Mouse (Mus musculus) neural tube, embryonic 12.5 days (tissue): ENCODE measurements at regions not wholly inside any gene's neighbourhood (a gene's known extent, or its start where the extent isn't known, plus 50 kb on each side); places are given as distances from the start of the nearest gene placed in this dataset.

Source experiments
- ATAC-seq: fragments of 200-750 bp; cut with Nextera tagmentation; 2 replicates; pipeline ENCODE4 v1.8.0; 2017; ENCODE audit warnings: low read depth, mild to moderate bottlenecking, moderate TSS enrichment, moderate library complexity; ENCODE audit not compliant: low FRiP score
- H3K27ac ChIP-seq: fragments of 300-500 bp; sonication (generic); 2 replicates; pipeline ENCODE4 v1.5.1; 2016
- H3K27me3 ChIP-seq: fragments of 300-500 bp; sonication (generic); replicated peaks from 2 replicates; pipeline ENCODE4 v1.6.1; 2016; ENCODE audit warnings: mild to moderate bottlenecking
- H3K36me3 ChIP-seq: fragments of 300-500 bp; sonication (generic); 2 replicates; pipeline ENCODE4 v1.6.1; 2016; ENCODE audit warnings: mild to moderate bottlenecking
- H3K4me1 ChIP-seq: fragments of 300-500 bp; sonication (generic); 2 replicates; pipeline ENCODE4 v1.6.1; 2016
- H3K4me2 ChIP-seq: fragments of 300-500 bp; sonication (generic); replicated peaks from 2 replicates; pipeline ENCODE4 v1.6.1; 2016; ENCODE audit warnings: mild to moderate bottlenecking
- H3K4me3 ChIP-seq: fragments of 300-500 bp; sonication (generic); 2 replicates; pipeline ENCODE4 v1.5.1; 2016
- H3K9ac ChIP-seq: fragments of 300-500 bp; sonication (generic); 2 replicates; pipeline ENCODE4 v1.6.1; 2016; ENCODE audit warnings: mild to moderate bottlenecking
- H3K9me3 ChIP-seq: fragments of 300-500 bp; sonication (generic); 2 replicates; pipeline ENCODE4 v1.6.1; 2016; ENCODE audit warnings: mild to moderate bottlenecking
- WGBS: fragments of 180-500 bp; shearing (Covaris S2); methylation state at CpG from one replicate; pipeline ENCODE4 v1.1.7; 2016; 5-methylcytosine and 5-hydroxymethylcytosine counted together

GRCm38 (mm10) chr1:90333676-90334430 lies 130.1 kb downstream of the Ackr3 start:
- H3K27me3 ChIP-seq, result no peaks in the 10 kb centered on the region
- peaks cover 11% of the 10 kb centered on the region for H3K4me1 ChIP-seq
- H3K36me3 ChIP-seq, result no peaks in the 10 kb centered on the region
- ATAC-seq, result no peak
- H3K9ac ChIP-seq, result no peak overlapping the region
- H3K4me2 ChIP-seq, result no peak overlapping the region
- no peak overlapping the region for H3K27ac ChIP-seq
- no peaks in the 10 kb centered on the region for H3K9me3 ChIP-seq
- no peak overlapping the region for H3K4me3 ChIP-seq
- WGBS, result 77% methylated on average over 6 of the region's 6 CpGs

GRCm38 (mm10) chr1:90335001-90335747 lies 131.4 kb downstream of the Ackr3 start:
- no peak overlapping the region for H3K27ac ChIP-seq

GRCm38 (mm10) chr1:90337876-90338316 lies 134.1 kb downstream of the Ackr3 start:
- ATAC-seq, result no peak
- Histone ChIP-seq H3K4me3 (no peak overlapping the region), H3K9ac (no peak overlapping the region), H3K27me3 (no peaks in the 10 kb centered on the region), H3K4me1 (peaks cover 14% of the 10 kb centered on the region), H3K9me3 (no peaks in the 10 kb centered on the region), H3K27ac (no peak overlapping the region), H3K4me2 (no peak overlapping the region), H3K36me3 (no peaks in the 10 kb centered on the region)
- WGBS, result 78% methylated on average over 12 of the region's 12 CpGs

More at GRCm38 (mm10) chr1:90335001-90335747, 131.4 kb downstream of the Ackr3 start:
- Histone ChIP-seq H3K4me1 (peaks cover 11% of the 10 kb centered on the region), H3K4me3 (no peak overlapping the region), H3K9ac (no peak overlapping the region), H3K4me2 (no peak overlapping the region), H3K9me3 (no peaks in the 10 kb centered on the region), H3K27me3 (no peaks in the 10 kb centered on the region), H3K36me3 (no peaks in the 10 kb centered on the region)
- no peak for ATAC-seq
- WGBS, result 54% methylated on average over 25 of the region's 25 CpGs

GRCm38 (mm10) chr1:90342346-90342745 lies 138.6 kb downstream of the Ackr3 start:
- Histone ChIP-seq H3K9me3 (no peaks in the 10 kb centered on the region), H3K27ac (no peak overlapping the region), H3K4me1 (peaks cover 3% of the 10 kb centered on the region; the same call in 1 of the 2 replicates), H3K9ac (no peak overlapping the region), H3K27me3 (no peaks in the 10 kb centered on the region), H3K36me3 (no peaks in the 10 kb centered on the region), H3K4me3 (no peak overlapping the region), H3K4me2 (no peak overlapping the region)
- no peak for ATAC-seq
- 33% methylated on average over 1 of the region's 1 CpGs for WGBS

GRCm38 (mm10) chr1:90343492-90343891 lies 139.7 kb downstream of the Ackr3 start:
- H3K36me3 ChIP-seq, result no peaks in the 10 kb centered on the region
- peaks cover 3% of the 10 kb centered on the region; the same call in 1 of the 2 replicates for H3K4me1 ChIP-seq
- 88% methylated on average over 2 of the region's 2 CpGs for WGBS
- H3K27ac ChIP-seq, result no peak overlapping the region
- no peak for ATAC-seq
- H3K9ac ChIP-seq, result no peak overlapping the region
- no peaks in the 10 kb centered on the region for H3K9me3 ChIP-seq
- no peak overlapping the region for H3K4me2 ChIP-seq
- H3K27me3 ChIP-seq, result no peaks in the 10 kb centered on the region
- no peak overlapping the region for H3K4me3 ChIP-seq

GRCm38 (mm10) chr1:90347032-90347431 lies 143.3 kb downstream of the Ackr3 start:
- no peak overlapping the region for H3K4me2 ChIP-seq
- no peak overlapping the region for H3K27ac ChIP-seq
- no peak overlapping the region for H3K9ac ChIP-seq
- ATAC-seq, result no peak
- H3K36me3 ChIP-seq, result no peaks in the 10 kb centered on the region
- no peaks in the 10 kb centered on the region for H3K27me3 ChIP-seq
- no peaks in the 10 kb centered on the region for H3K9me3 ChIP-seq
- 70% methylated on average over 6 of the region's 6 CpGs for WGBS
- no peak overlapping the region for H3K4me3 ChIP-seq
- peaks cover 3% of the 10 kb centered on the region; the same call in 1 of the 2 replicates for H3K4me1 ChIP-seq

GRCm38 (mm10) chr1:90349611-90350010 lies 145.8 kb downstream of the Ackr3 start:
- Histone ChIP-seq H3K9me3 (no peaks in the 10 kb centered on the region), H3K9ac (no peak overlapping the region), H3K4me3 (no peak overlapping the region), H3K36me3 (no peaks in the 10 kb centered on the region), H3K27me3 (no peaks in the 10 kb centered on the region), H3K27ac (no peak overlapping the region), H3K4me2 (no peak overlapping the region), H3K4me1 (peaks cover 19% of the 10 kb centered on the region)
- WGBS, result 49% methylated on average over 6 of the region's 6 CpGs
- ATAC-seq, result no peak

- H3K4me2 ChIP-seq, result 0 out of 2 replicates have a peak overlapping the region, but pooled peaks have one; percentile 3
- no peak for ATAC-seq
These were observed 149.5 kb downstream of the Ackr3 start for GRCm38 (mm10) chr1:90353325-90353724.

GRCm38 (mm10) chr1:90356567-90356966 lies 152.8 kb downstream of the Ackr3 start:
- Histone ChIP-seq H3K27me3 (no peaks in the 10 kb centered on the region), H3K4me3 (no peak overlapping the region), H3K36me3 (no peaks in the 10 kb centered on the region), H3K9me3 (no peaks in the 10 kb centered on the region), H3K4me2 (no peak overlapping the region), H3K9ac (no peak overlapping the region), H3K4me1 (peaks cover 19% of the 10 kb centered on the region), H3K27ac (no peak overlapping the region)
- 92% methylated on average over 3 of the region's 3 CpGs for WGBS
- ATAC-seq, result no peak

More at GRCm38 (mm10) chr1:90353325-90353724, 149.5 kb downstream of the Ackr3 start:
- no peak overlapping the region for H3K27ac ChIP-seq
- no peaks in the 10 kb centered on the region for H3K36me3 ChIP-seq
- no peak overlapping the region for H3K9ac ChIP-seq
- H3K4me1 ChIP-seq, result peaks cover 19% of the 10 kb centered on the region
- H3K27me3 ChIP-seq, result no peaks in the 10 kb centered on the region
- no peak overlapping the region for H3K4me3 ChIP-seq
- WGBS, result 6% methylated on average over 7 of the region's 7 CpGs
- no peaks in the 10 kb centered on the region for H3K9me3 ChIP-seq

GRCm38 (mm10) chr1:90357391-90357790 lies 153.6 kb downstream of the Ackr3 start:
- Histone ChIP-seq H3K9ac (no peak overlapping the region), H3K4me2 (no peak overlapping the region), H3K4me1 (peaks cover 19% of the 10 kb centered on the region), H3K27ac (no peak overlapping the region), H3K27me3 (no peaks in the 10 kb centered on the region), H3K4me3 (no peak overlapping the region), H3K9me3 (no peaks in the 10 kb centered on the region), H3K36me3 (no peaks in the 10 kb centered on the region)
- ATAC-seq, result no peak

GRCm38 (mm10) chr1:90358971-90359370 lies 155.2 kb downstream of the Ackr3 start:
- 77% methylated on average over 2 of the region's 2 CpGs for WGBS
- H3K4me2 ChIP-seq, result no peak overlapping the region
- ATAC-seq, result no peak

GRCm38 (mm10) chr1:90360065-90360464 lies 156.3 kb downstream of the Ackr3 start:
- H3K4me2 ChIP-seq, result no peak overlapping the region
- H3K36me3 ChIP-seq, result no peaks in the 10 kb centered on the region
- H3K4me3 ChIP-seq, result no peak overlapping the region
- WGBS, result 86% methylated on average over 3 of the region's 3 CpGs
- no peaks in the 10 kb centered on the region for H3K4me1 ChIP-seq
- ATAC-seq, result no peak
- no peaks in the 10 kb centered on the region for H3K9me3 ChIP-seq
- H3K27me3 ChIP-seq, result no peaks in the 10 kb centered on the region
- no peak overlapping the region for H3K9ac ChIP-seq
- no peak overlapping the region for H3K27ac ChIP-seq

More at GRCm38 (mm10) chr1:90358971-90359370, 155.2 kb downstream of the Ackr3 start:
- Histone ChIP-seq H3K9me3 (no peaks in the 10 kb centered on the region), H3K9ac (no peak overlapping the region), H3K4me1 (0 out of 2 replicates have a peak, but pooled peaks cover 4% of the 10 kb centered on the region), H3K4me3 (no peak overlapping the region), H3K27me3 (no peaks in the 10 kb centered on the region), H3K36me3 (no peaks in the 10 kb centered on the region), H3K27ac (no peak overlapping the region)
